Mouse (Mus musculus): ENCODE data around the gene Adgrg7. TPM values are rescaled to one million over a fixed set of nuclear protein-coding genes. Genes with fewer than 3 reads are reported as not detected.

Adgrg7 gene
- polyA plus RNA-seq, 1 experiment from 2014 or later = not detected

DNA sequence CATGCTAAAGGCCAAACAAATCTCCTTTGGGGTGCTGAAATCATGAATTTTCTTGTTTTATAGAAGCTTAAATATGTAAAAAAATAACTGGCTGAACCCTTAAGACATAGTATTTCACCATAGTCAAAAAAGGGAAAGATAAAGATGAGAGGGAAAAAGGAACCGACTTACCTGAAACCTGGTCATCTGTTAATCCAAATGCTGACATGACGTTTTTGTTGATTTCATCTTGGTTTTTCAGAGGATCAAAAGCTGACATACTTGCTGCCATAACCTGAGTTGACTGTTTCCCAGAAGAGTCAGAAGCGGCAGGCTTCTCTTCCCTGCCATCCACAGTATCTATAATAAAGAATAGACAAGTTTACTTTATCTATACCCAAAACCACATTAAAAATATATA is 94.8 kb downstream of the Adgrg7 start:
- TF ChIP-seq CTCF (IDR thresholded peaks at IDR 0.05; ENCODE audit: low read depth) (no peak), EP300 (optimal IDR thresholded peaks at IDR 0.05) (no peak)
- H3K4me2 ChIP-seq (replicated peaks; ENCODE audit: low read depth) = no peak overlapping the region
- no peak overlapping the region for H3K27ac ChIP-seq (replicated peaks)
- no peak overlapping the region for H3K9ac ChIP-seq (ENCODE audit: low read length)
- ATAC-seq (ENCODE audit: low FRiP score, low TSS enrichment) = no peak
- H3K36me3 ChIP-seq (ENCODE audit: control insufficient read depth, insufficient read depth, low read length) = peaks cover 10% of the 10 kb centered on the region
- H3K4me3 ChIP-seq (ENCODE audit: low read depth, low read length) = no peak overlapping the region
- WGBS = 86% methylated on average over 3 of the region's 3 CpGs
- H3K9me3 ChIP-seq (ENCODE audit: control insufficient read depth, low read length) = no peaks in the 10 kb centered on the region
- H3K27me3 ChIP-seq (ENCODE audit: control insufficient read depth, insufficient read depth, low read length) = no peaks in the 10 kb centered on the region
- H3K4me1 ChIP-seq (replicated peaks; ENCODE audit: control insufficient read depth, insufficient read depth) = no peaks in the 10 kb centered on the region
- DNase-seq (ENCODE audit: low spot score) = no peak

- no peak overlapping the region for H3K4me3 ChIP-seq (ENCODE audit: low read depth, low read length)
- no peak overlapping the region for H3K9ac ChIP-seq (ENCODE audit: low read length)
- H3K9me3 ChIP-seq (ENCODE audit: control insufficient read depth, low read length) = no peaks in the 10 kb centered on the region
- ATAC-seq (ENCODE audit: low FRiP score, low TSS enrichment) (no peak), DNase-seq (ENCODE audit: low spot score) (no peak)
- H3K4me1 ChIP-seq (replicated peaks; ENCODE audit: control insufficient read depth, insufficient read depth) = no peaks in the 10 kb centered on the region
- H3K4me2 ChIP-seq (replicated peaks; ENCODE audit: low read depth) = no peak overlapping the region
- TF ChIP-seq EP300 (optimal IDR thresholded peaks at IDR 0.05) (no peak), CTCF (IDR thresholded peaks at IDR 0.05; ENCODE audit: low read depth) (no peak)
- H3K27me3 ChIP-seq (ENCODE audit: control insufficient read depth, insufficient read depth, low read length) = no peaks in the 10 kb centered on the region
- no peak overlapping the region for H3K27ac ChIP-seq (replicated peaks)
- H3K36me3 ChIP-seq (ENCODE audit: control insufficient read depth, insufficient read depth, low read length) = peaks cover 10% of the 10 kb centered on the region
- 71% methylated on average over 2 of the region's 2 CpGs for WGBS
Measured at GRCm38 (mm10) chr16:56696448-56696847, 99.2 kb downstream of the Adgrg7 start.

- H3K27ac ChIP-seq (replicated peaks) = no peak overlapping the region
- ATAC-seq (ENCODE audit: low FRiP score, low TSS enrichment) = no peak
- no peaks in the 10 kb centered on the region for H3K9me3 ChIP-seq (ENCODE audit: control insufficient read depth, low read length)
- 84% methylated on average over 7 of the region's 7 CpGs for WGBS
- no peak overlapping the region for H3K4me2 ChIP-seq (replicated peaks; ENCODE audit: low read depth)
- DNase-seq (ENCODE audit: low spot score) = no peak
- H3K36me3 ChIP-seq (ENCODE audit: control insufficient read depth, insufficient read depth, low read length) = peaks cover 14% of the 10 kb centered on the region
- TF ChIP-seq CTCF (IDR thresholded peaks at IDR 0.05; ENCODE audit: low read depth) (no peak), EP300 (optimal IDR thresholded peaks at IDR 0.05) (no peak)
- H3K9ac ChIP-seq (ENCODE audit: low read length) = no peak overlapping the region
- H3K27me3 ChIP-seq (ENCODE audit: control insufficient read depth, insufficient read depth, low read length) = no peaks in the 10 kb centered on the region
- no peak overlapping the region for H3K4me3 ChIP-seq (ENCODE audit: low read depth, low read length)
- no peaks in the 10 kb centered on the region for H3K4me1 ChIP-seq (replicated peaks; ENCODE audit: control insufficient read depth, insufficient read depth)
Measured at GRCm38 (mm10) chr16:56690715-56691114, 104.9 kb downstream of the Adgrg7 start.

DNA sequence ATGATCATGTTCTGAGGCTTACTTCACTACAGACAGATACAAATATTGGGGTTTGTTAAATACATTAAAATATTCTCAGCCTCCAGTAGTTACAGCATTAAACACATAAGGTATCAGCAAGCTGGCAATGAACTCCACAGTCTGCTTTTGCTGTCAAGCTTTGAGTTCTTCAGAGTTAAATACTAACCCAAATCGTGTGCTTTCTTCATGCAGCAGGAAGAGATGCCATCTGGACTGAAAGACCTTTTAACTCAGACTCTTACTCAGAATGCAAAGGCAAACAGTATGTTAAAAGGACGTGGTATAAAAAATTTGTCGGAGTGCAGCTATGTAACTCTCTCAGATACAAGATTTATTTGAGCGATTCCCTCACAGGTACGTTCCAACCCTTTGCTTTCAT is 108.9 kb downstream of the Adgrg7 start:
- no peak overlapping the region for H3K4me3 ChIP-seq (ENCODE audit: low read depth, low read length)
- peaks cover 14% of the 10 kb centered on the region for H3K36me3 ChIP-seq (ENCODE audit: control insufficient read depth, insufficient read depth, low read length)
- H3K9ac ChIP-seq (ENCODE audit: low read length) = no peak overlapping the region
- H3K4me2 ChIP-seq (replicated peaks; ENCODE audit: low read depth) = no peak overlapping the region
- WGBS = 85% methylated on average over 5 of the region's 5 CpGs
- ATAC-seq (ENCODE audit: low FRiP score, low TSS enrichment) (no peak), DNase-seq (ENCODE audit: low spot score) (no peak)
- H3K4me1 ChIP-seq (replicated peaks; ENCODE audit: control insufficient read depth, insufficient read depth) = no peaks in the 10 kb centered on the region
- H3K27me3 ChIP-seq (ENCODE audit: control insufficient read depth, insufficient read depth, low read length) = no peaks in the 10 kb centered on the region
- no peaks in the 10 kb centered on the region for H3K9me3 ChIP-seq (ENCODE audit: control insufficient read depth, low read length)
- TF ChIP-seq EP300 (optimal IDR thresholded peaks at IDR 0.05) (no peak), CTCF (IDR thresholded peaks at IDR 0.05; ENCODE audit: low read depth) (no peak)
- no peak overlapping the region for H3K27ac ChIP-seq (replicated peaks)

DNA sequence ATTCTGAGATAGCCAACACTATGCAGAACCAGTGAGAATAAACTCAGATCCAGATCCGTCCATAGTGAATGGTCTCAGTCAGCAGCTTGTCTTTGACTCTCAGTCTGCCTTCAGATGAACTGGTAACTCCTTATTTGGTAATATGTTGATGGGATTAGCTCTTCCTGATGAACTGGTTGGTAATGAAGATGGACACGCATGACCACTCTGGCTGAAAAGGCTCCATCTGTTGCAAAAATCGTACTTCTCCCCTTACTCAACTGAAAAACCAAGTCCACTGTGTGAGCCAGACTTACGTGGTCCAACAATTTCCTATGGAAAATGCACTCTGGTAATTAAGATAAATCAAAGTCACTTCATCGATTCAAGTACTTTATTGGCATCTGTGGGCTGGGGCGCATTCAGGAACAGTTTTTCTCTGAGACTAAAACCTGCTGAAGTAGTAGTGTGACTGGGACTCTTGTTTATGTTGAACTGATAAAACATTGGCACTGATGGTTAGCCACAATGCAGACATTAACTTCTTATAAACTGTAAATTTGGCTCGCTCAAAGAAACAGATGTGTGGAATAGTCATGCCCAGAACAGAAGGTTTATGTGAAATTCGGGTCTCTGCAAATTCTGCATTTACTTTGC is 114.5 kb downstream of the Adgrg7 start:
- no peak overlapping the region for H3K9ac ChIP-seq (ENCODE audit: low read length)
- no peak overlapping the region for H3K27ac ChIP-seq (replicated peaks)
- TF ChIP-seq EP300 (optimal IDR thresholded peaks at IDR 0.05) = no peak
- no peak for TF ChIP-seq CTCF (IDR thresholded peaks at IDR 0.05; ENCODE audit: low read depth)
- H3K4me1 ChIP-seq (replicated peaks; ENCODE audit: control insufficient read depth, insufficient read depth) = no peaks in the 10 kb centered on the region
- no peak overlapping the region for H3K4me3 ChIP-seq (ENCODE audit: low read depth, low read length)
- DNase-seq (ENCODE audit: low spot score) (no peak), ATAC-seq (ENCODE audit: low FRiP score, low TSS enrichment) (no peak)
- H3K9me3 ChIP-seq (ENCODE audit: control insufficient read depth, low read length) = no peaks in the 10 kb centered on the region
- WGBS = 67% methylated on average over 8 of the region's 8 CpGs
- H3K36me3 ChIP-seq (ENCODE audit: control insufficient read depth, insufficient read depth, low read length) = peaks cover 6% of the 10 kb centered on the region; the same call in 1 of the 2 replicates
- no peaks in the 10 kb centered on the region for H3K27me3 ChIP-seq (ENCODE audit: control insufficient read depth, insufficient read depth, low read length)
- H3K4me2 ChIP-seq (replicated peaks; ENCODE audit: low read depth) = no peak overlapping the region

DNA sequence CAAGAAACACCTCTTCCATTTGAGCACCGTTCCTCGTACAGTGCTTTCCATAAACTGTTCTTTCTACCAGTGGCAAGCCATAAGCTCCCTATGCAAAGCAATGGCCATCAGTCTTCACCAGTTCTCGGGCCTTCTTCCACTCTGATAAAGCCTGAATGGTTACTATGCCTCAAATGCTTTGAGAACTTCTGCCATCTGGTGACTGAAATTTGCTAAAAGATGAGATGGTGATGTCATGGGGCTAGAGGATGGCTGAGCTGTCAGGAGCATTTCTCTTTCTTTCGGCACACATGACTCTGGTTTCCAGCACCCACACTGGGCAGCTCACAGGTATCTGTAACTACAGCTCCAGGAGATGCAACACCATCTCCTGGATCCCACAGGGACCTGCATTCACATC is 118.5 kb downstream of the Adgrg7 start:
- Histone ChIP-seq H3K9ac (ENCODE audit: low read length) (no peak overlapping the region), H3K4me2 (replicated peaks; ENCODE audit: low read depth) (no peak overlapping the region), H3K4me3 (ENCODE audit: low read depth, low read length) (no peak overlapping the region), H3K9me3 (ENCODE audit: control insufficient read depth, low read length) (no peaks in the 10 kb centered on the region), H3K4me1 (replicated peaks; ENCODE audit: control insufficient read depth, insufficient read depth) (no peaks in the 10 kb centered on the region), H3K27ac (replicated peaks) (no peak overlapping the region), H3K27me3 (ENCODE audit: control insufficient read depth, insufficient read depth, low read length) (no peaks in the 10 kb centered on the region), H3K36me3 (ENCODE audit: control insufficient read depth, insufficient read depth, low read length) (no peaks in the 10 kb centered on the region)
- TF ChIP-seq EP300 (optimal IDR thresholded peaks at IDR 0.05) (no peak), CTCF (IDR thresholded peaks at IDR 0.05; ENCODE audit: low read depth) (peak; percentile 70)
- 60% methylated on average over 4 of the region's 4 CpGs for WGBS
- no peak for ATAC-seq (ENCODE audit: low FRiP score, low TSS enrichment)
- DNase-seq (ENCODE audit: low spot score) = no peak

Other genes starting within 250 kb of the Adgrg7 start
- 115 and 117 TPM in 2 replicates for gene Tfg, start 78.4 kb downstream of the Adgrg7 start, polyA plus RNA-seq (2015; fragmentation: Nextera tagmentation; extraction: Ambion mirVana)
- 48.9 and 53.3 TPM in 2 replicates for gene Tmem45a, start 90.3 kb upstream of the Adgrg7 start, polyA plus RNA-seq (2015; fragmentation: Nextera tagmentation; extraction: Ambion mirVana)
- gene Lnp1, start 132.2 kb upstream of the Adgrg7 start, polyA plus RNA-seq (2015; fragmentation: Nextera tagmentation; extraction: Ambion mirVana) = not detected in 2 replicates

Data from stomach, postnatal 0 days (tissue).